In genomic region chr16:84916772-84917171, GRCm38 (mm10) we compare ENCODE assay signal across 18 mouse cellular contexts.
DNase-seq lines count a peak whose midpoint lies in the region; ATAC-seq and TF ChIP-seq lines count a peak whose summit lies in the region.
"Had no signal": no experiment of that assay in that cellular context is flagged by ENCODE, and none has a peak within 500 bp of the region (broad histone marks: within the 10 kb centered on the region; RNA-seq: fewer than 3 reads in every experiment).

No protein-coding gene starts in this region.

- no peak overlapping the region for H3K4me3 ChIP-seq in forebrain, embryonic 16.5 days (replicated peaks; ENCODE audit: low read length)
- no peak overlapping the region for H3K4me3 ChIP-seq in stomach, postnatal 0 days (ENCODE audit: low read depth, low read length)
- H3K4me3 ChIP-seq: heart, embryonic 13.5 days; myocyte; stomach, embryonic 15.5 days had no signal

- peak; percentile 78 for ATAC-seq in forebrain, embryonic 16.5 days
- no peak for ATAC-seq in stomach, postnatal 0 days (ENCODE audit: low FRiP score, low TSS enrichment)
- ATAC-seq: activated CD4-positive, CD25-positive, alpha-beta regulatory T cell, adult 4 months had no signal

- H3K9me3 ChIP-seq in forebrain, embryonic 16.5 days (ENCODE audit: control insufficient read depth, low read length) = no peaks in the 10 kb centered on the region
- no peaks in the 10 kb centered on the region for H3K9me3 ChIP-seq in stomach, postnatal 0 days (ENCODE audit: control insufficient read depth, low read length)
- H3K9me3 ChIP-seq: heart, embryonic 13.5 days; stomach, embryonic 15.5 days had no signal

- H3K4me1 ChIP-seq in forebrain, embryonic 16.5 days (replicated peaks; ENCODE audit: control insufficient read depth, insufficient read depth, low read length) = 0 out of 2 replicates have a peak, but pooled peaks cover 2% of the 10 kb centered on the region
- H3K4me1 ChIP-seq in stomach, postnatal 0 days (replicated peaks; ENCODE audit: control insufficient read depth, insufficient read depth) = no peaks in the 10 kb centered on the region
- H3K4me1 ChIP-seq: heart, embryonic 13.5 days; stomach, embryonic 15.5 days had no signal

- H3K4me2 ChIP-seq in forebrain, embryonic 16.5 days (ENCODE audit: low read length) = no peak overlapping the region
- H3K4me2 ChIP-seq in stomach, postnatal 0 days (replicated peaks; ENCODE audit: low read depth) = no peak overlapping the region
- H3K4me2 ChIP-seq: heart, embryonic 13.5 days; lung, embryonic 14.5 days; stomach, embryonic 15.5 days had no signal

- TF ChIP-seq CTCF in stomach, postnatal 0 days (IDR thresholded peaks at IDR 0.05; ENCODE audit: low read depth) = no peak

- no peak overlapping the region for H3K27ac ChIP-seq in forebrain, embryonic 16.5 days (ENCODE audit: low read length)
- H3K27ac ChIP-seq in stomach, postnatal 0 days (replicated peaks) = no peak overlapping the region
- H3K27ac ChIP-seq: heart, embryonic 13.5 days; stomach, embryonic 15.5 days had no signal

- H3K27me3 ChIP-seq in forebrain, embryonic 16.5 days (replicated peaks; ENCODE audit: control insufficient read depth, insufficient read depth, low read length) = no peaks in the 10 kb centered on the region
- H3K27me3 ChIP-seq in stomach, postnatal 0 days (ENCODE audit: control insufficient read depth, insufficient read depth, low read length) = no peaks in the 10 kb centered on the region
- H3K27me3 ChIP-seq: heart, embryonic 13.5 days; stomach, embryonic 15.5 days had no signal

- TF ChIP-seq EP300 in stomach, postnatal 0 days (optimal IDR thresholded peaks at IDR 0.05) = no peak

- peak; percentile 9 for DNase-seq in layer of hippocampus, adult 11-12 months (ENCODE audit: low spot score)
- DNase-seq in layer of hippocampus, postnatal 10 days (ENCODE audit: low spot score in 2 of 2) = no peak
- peak; percentile 23 for DNase-seq in R1 (ENCODE audit: low read depth, low spot score)
- peak; percentile 82 for DNase-seq in brain, adult 2 months (ENCODE audit: low read depth, low spot score)
- no peak for DNase-seq in thymus, postnatal 0 days (ENCODE audit: low spot score)
- no peak for DNase-seq in stomach, postnatal 0 days (ENCODE audit: low spot score)
- no peak for DNase-seq in heart, adult 8-10 months (ENCODE audit: low spot score)
- DNase-seq: adrenal gland, postnatal 36 days; cerebellum, adult 11-12 months; gastrocnemius, postnatal 14 days; liver; lung, embryonic 14.5 days; thymus, postnatal 36 days had no signal

- no peaks in the 10 kb centered on the region for H3K36me3 ChIP-seq in forebrain, embryonic 16.5 days (ENCODE audit: control insufficient read depth, insufficient read depth)
- no peaks in the 10 kb centered on the region for H3K36me3 ChIP-seq in stomach, postnatal 0 days (ENCODE audit: control insufficient read depth, insufficient read depth, low read length)
- H3K36me3 ChIP-seq: heart, embryonic 13.5 days; stomach, embryonic 15.5 days had no signal

- WGBS in forebrain, embryonic 16.5 days = 25% methylated on average over 3 of the region's 3 CpGs
- WGBS in stomach, postnatal 0 days = 60% methylated on average over 3 of the region's 3 CpGs

- no peak overlapping the region for H3K9ac ChIP-seq in forebrain, embryonic 16.5 days (replicated peaks; ENCODE audit: low read depth, low read length)
- no peak overlapping the region for H3K9ac ChIP-seq in stomach, postnatal 0 days (ENCODE audit: low read length)
- H3K9ac ChIP-seq: heart, embryonic 13.5 days; lung, embryonic 14.5 days; stomach, embryonic 15.5 days had no signal

Comparison
In these comparisons a context has a peak if more than half of its experiments do, and no peak if none do; other contexts are left out.
1. DNase-seq: peak in layer of hippocampus, adult 11-12 months (single experiment), R1 (single experiment) and brain, adult 2 months (single experiment); none in layer of hippocampus, postnatal 10 days (0 of 2), thymus, postnatal 0 days (single experiment), stomach, postnatal 0 days (single experiment) and heart, adult 8-10 months (single experiment).